Mouse (Mus musculus) forebrain, postnatal 0 days (tissue): Measurements from ENCODE around the gene Tmem232. TPM values are rescaled to one million over a fixed set of nuclear protein-coding genes. Genes with fewer than 3 reads are reported as not detected.
"Not testable (repeated sequence)": the region's sequence is repeated elsewhere in the genome, so short reads cannot be mapped to it uniquely, and the experiment has no call there.

Source experiments
- ATAC-seq: fragments of 200-750 bp; cut with Nextera tagmentation; 2 replicates; pipeline ENCODE4 v1.8.0; 2017; ENCODE audit warnings: mild to moderate bottlenecking, moderate library complexity
- DNase-seq: peaks from one replicate; pipeline ENCODE4 v3.0.0-alpha.2; 2015
- H3K27ac ChIP-seq: fragments of 300-500 bp; sonication (generic); 2 replicates; pipeline ENCODE4 v1.5.1; 2014; ENCODE audit warnings: low read depth, mild to moderate bottlenecking, antibody characterized with exemption, low read length, moderate library complexity, mixed read lengths
- H3K27me3 ChIP-seq: fragments of 300-500 bp; sonication (generic); 2 replicates; pipeline ENCODE4 v1.6.1; 2014; ENCODE audit warnings: mild to moderate bottlenecking, low read length, mixed read lengths; ENCODE audit not compliant: insufficient read depth
- H3K36me3 ChIP-seq: fragments of 300-500 bp; sonication (generic); 2 replicates; pipeline ENCODE4 v1.6.1; 2014; ENCODE audit warnings: mild to moderate bottlenecking, moderate library complexity; ENCODE audit not compliant: insufficient read depth
- H3K4me1 ChIP-seq: fragments of 300-500 bp; sonication (generic); 2 replicates; pipeline ENCODE4 v1.6.1; 2014; ENCODE audit warnings: antibody characterized with exemption; ENCODE audit not compliant: insufficient read depth
- H3K4me2 ChIP-seq: fragments of 300-500 bp; sonication (generic); 2 replicates; pipeline ENCODE4 v1.6.1; 2014; ENCODE audit warnings: low read depth, mild to moderate bottlenecking, moderate library complexity
- H3K4me3 ChIP-seq: fragments of 300-500 bp; sonication (generic); 2 replicates; pipeline ENCODE4 v1.5.1; 2014; ENCODE audit warnings: low read depth, low read length, mixed read lengths
- H3K9ac ChIP-seq: fragments of 300-500 bp; sonication (generic); 2 replicates; pipeline ENCODE4 v1.6.1; 2014; ENCODE audit warnings: mild to moderate bottlenecking
- H3K9me3 ChIP-seq: fragments of 300-500 bp; sonication (generic); 2 replicates; pipeline ENCODE4 v1.6.1; 2016; ENCODE audit warnings: low read length
- CTCF ChIP-seq: sonication (generic); IDR thresholded peaks from 2 replicates; pipeline ENCODE4 v1.5.1; 2016; ENCODE audit warnings: antibody characterized with exemption, control low read depth, low read depth
- WGBS: fragments of 180-500 bp; shearing (Covaris S2); extraction: QIAGEN DNeasy Blood & Tissue Kit; methylation state at CpG from one replicate; pipeline ENCODE4 v1.1.7; 2014; 5-methylcytosine and 5-hydroxymethylcytosine counted together
- microRNA-seq, 2 experiments: library from miRNA; unstranded; fragments of <30 nt; microRNA quantifications; one replicate each; pipeline ENCODE4; 2016
- polyA plus RNA-seq: library from polyadenylated mRNA; unstranded; fragments of >200 nt; fragmentation: Nextera tagmentation; extraction: Ambion mirVana; gene quantifications from 2 replicates; pipeline ENCODE4 v1.2.1, GENCODE M21; 2015
- total RNA-seq: library from RNA; depleted of rRNA; stranded (reverse); fragments of >200 nt; gene quantifications from 2 replicates; pipeline ENCODE4 v1.2.3, GENCODE M21; 2014; rRNA removed

Gene Tmem232
- total and polyA plus RNA-seq, 2 experiments from 2014 or later: 0.57 to 1.1 TPM

DNA sequence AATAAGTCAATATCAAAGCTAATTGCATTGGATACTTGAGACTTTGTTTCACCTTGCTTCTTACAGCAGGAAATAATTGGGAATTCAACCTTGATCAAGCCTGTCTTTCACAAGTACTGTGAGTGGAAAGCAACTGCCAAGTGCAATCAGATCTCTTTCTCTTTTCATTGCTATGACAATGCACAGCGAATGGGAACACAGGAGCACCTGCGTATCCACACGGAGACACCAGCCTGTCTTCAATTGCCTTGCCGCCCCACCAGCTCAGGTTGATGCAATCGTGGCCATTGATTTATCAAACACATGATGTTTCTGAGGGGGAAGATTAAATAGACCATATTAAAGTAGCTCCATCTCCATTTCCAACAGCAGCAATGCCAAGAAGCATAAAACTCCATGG, 296.9 kb downstream of the Tmem232 start:
- Histone ChIP-seq H3K36me3 (no peaks in the 10 kb centered on the region), H3K4me3 (no peak overlapping the region), H3K4me2 (no peak overlapping the region), H3K27ac (no peak overlapping the region), H3K4me1 (no peaks in the 10 kb centered on the region), H3K9ac (no peak overlapping the region), H3K9me3 (peaks cover 3% of the 10 kb centered on the region; the same call in 1 of the 2 replicates), H3K27me3 (no peaks in the 10 kb centered on the region)
- 55% methylated on average over 5 of the region's 5 CpGs for WGBS
- peak; percentile 66; the same call in 1 of the 2 replicates for ATAC-seq
- TF ChIP-seq CTCF: no peak
- DNase-seq: no peak

DNA sequence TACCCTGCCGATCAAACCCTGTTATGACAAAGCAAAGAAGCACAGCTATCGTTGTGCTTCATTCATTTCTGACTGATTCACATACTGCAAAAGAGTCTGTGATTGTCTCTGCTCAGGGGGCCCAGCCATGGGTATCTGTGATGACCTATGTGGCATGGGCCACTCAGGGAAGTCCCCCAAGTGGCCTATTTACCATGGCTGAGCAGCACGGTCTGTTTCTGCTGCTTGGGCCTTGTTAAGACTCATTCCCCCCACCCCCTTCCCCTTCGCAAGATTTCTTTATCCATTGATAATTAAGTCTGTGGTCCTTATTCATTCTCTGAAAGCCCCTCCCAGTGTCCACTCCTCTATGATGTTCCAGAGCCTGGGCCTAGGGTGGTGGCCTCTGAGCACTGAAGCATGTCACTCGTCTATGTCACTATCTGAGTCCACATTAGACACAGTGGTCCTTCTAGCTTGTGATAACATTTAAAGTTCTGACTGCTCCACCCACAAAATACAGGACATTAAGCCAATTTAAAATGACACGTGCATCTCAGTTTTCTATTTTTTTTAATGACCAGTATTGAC, 315.1 kb downstream of the Tmem232 start:
- Histone ChIP-seq H3K27me3 (no peaks in the 10 kb centered on the region), H3K27ac (no peak overlapping the region), H3K4me1 (no peaks in the 10 kb centered on the region), H3K4me2 (no peak overlapping the region), H3K36me3 (no peaks in the 10 kb centered on the region), H3K4me3 (no peak overlapping the region), H3K9ac (no peak overlapping the region), H3K9me3 (no peaks in the 10 kb centered on the region)
- peak; percentile 20; the same call in 1 of the 2 replicates for ATAC-seq
- WGBS: 41% methylated on average over 6 of the region's 6 CpGs
- DNase-seq: no peak
- no peak for TF ChIP-seq CTCF

DNA sequence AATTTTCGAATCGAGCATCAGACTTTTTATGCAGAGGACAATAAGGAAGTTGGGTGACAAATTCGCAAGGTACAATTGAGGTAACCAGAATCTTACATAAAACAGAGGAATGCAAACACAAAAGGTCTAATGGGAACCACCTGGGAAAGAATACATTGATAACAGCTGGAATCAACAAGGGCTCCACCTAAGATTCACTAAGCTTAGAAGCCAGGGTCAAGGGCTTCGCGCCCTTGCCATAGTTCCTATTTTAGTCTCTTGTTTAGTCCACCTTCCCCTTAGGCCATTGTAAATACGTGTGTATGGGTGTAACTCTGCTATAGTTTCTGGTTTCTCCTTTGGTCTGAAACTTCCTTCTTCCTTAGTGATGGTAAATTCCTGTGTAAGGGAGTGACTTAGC, 318.9 kb downstream of the Tmem232 start:
- H3K9me3 ChIP-seq, H3K27me3 ChIP-seq, H3K4me1 ChIP-seq, DNase-seq, H3K4me3 ChIP-seq, H3K9ac ChIP-seq, H3K4me2 ChIP-seq, H3K36me3 ChIP-seq, ATAC-seq, H3K27ac ChIP-seq: not testable (repeated sequence)
- WGBS: 93% methylated on average over 6 of the region's 6 CpGs

Small RNAs within 50 kb of the gene (microRNA-seq; reads per million reads assigned to microRNA genes)
- 0 reads per million in 2 experiments for gene Gm25731

Other genes with a start within 250 kb of the Tmem232 start
- 114 and 144 TPM in 2 replicates for gene Vapa, start 72.8 kb upstream of the Tmem232 start, total RNA-seq
- gene Vapa, start 72.8 kb upstream of the Tmem232 start, polyA plus RNA-seq: 320 and 327 TPM in 2 replicates
- 0.19 TPM in 1 of 2 replicates, not detected in the other for gene Txndc2, start 101.4 kb upstream of the Tmem232 start, total RNA-seq
- not detected in 2 replicates for gene Txndc2, start 101.4 kb upstream of the Tmem232 start, polyA plus RNA-seq
- gene Rab31, start 232.0 kb upstream of the Tmem232 start, total RNA-seq: 92.8 and 110 TPM in 2 replicates
- 74.0 and 79.3 TPM in 2 replicates for gene Rab31, start 232.0 kb upstream of the Tmem232 start, polyA plus RNA-seq
- 51.0 and 59.2 TPM in 2 replicates for gene Ppp4r1, start 241.8 kb upstream of the Tmem232 start, total RNA-seq
- 20.7 and 28.7 TPM in 2 replicates for gene Ppp4r1, start 241.8 kb upstream of the Tmem232 start, polyA plus RNA-seq